Mouse (Mus musculus): ENCODE results near the gene Chn2.

GRCm38 (mm10) chr6:54068882-54069281 lies 29.5 kb downstream of the Chn2 start:
- TF ChIP-seq CTCF (conservative IDR thresholded peaks at IDR 0.05; ENCODE audit: low read length) (no peak), NANOG (IDR thresholded peaks at IDR 0.05; ENCODE audit: borderline replicate concordance, low read length) (no peak)

Data from E14TG2a.4 (cell line).